Mouse (Mus musculus) olfactory bulb, adult 2 months (tissue): ENCODE results near the gene Pou2f2. TPM values are rescaled to one million over a fixed set of nuclear protein-coding genes. Genes with fewer than 3 reads are reported as not detected.
A peak's percentile ranks its signal among the peaks of the same experiment; 100 is the strongest.

ENCODE experiments used
- H3K27ac ChIP-seq: fragments of 200-500 bp; 2 replicates; pipeline ENCODE4 v1.5.1; 2012; ENCODE audit warnings: low read depth, low read length; ENCODE audit not compliant: insufficient read depth
- H3K4me1 ChIP-seq: fragments of 200-500 bp; 2 replicates; pipeline ENCODE4 v1.6.1; 2012; ENCODE audit warnings: low read length; ENCODE audit not compliant: control insufficient read depth, insufficient read depth
- H3K4me3 ChIP-seq: fragments of 200-500 bp; 2 replicates; pipeline ENCODE4 v1.5.1; 2012; ENCODE audit warnings: mild to moderate bottlenecking, low read depth, low read length, moderate library complexity; ENCODE audit not compliant: insufficient read depth
- CTCF ChIP-seq: fragments of 200-500 bp; IDR thresholded peaks from 2 replicates; pipeline ENCODE4 v1.5.1; 2012; ENCODE audit warnings: low read depth, mild to moderate bottlenecking, low read length, moderate library complexity; ENCODE audit not compliant: insufficient read depth
- POLR2A ChIP-seq: fragments of 200-500 bp; IDR thresholded peaks from 2 replicates; pipeline ENCODE4 v1.6.1; 2012; ENCODE audit warnings: mild to moderate bottlenecking, low read depth, low read length, moderate library complexity; ENCODE audit not compliant: insufficient read depth
- WGBS: fragments of 180-500 bp; shearing (Covaris S2); methylation state at CpG from one replicate; pipeline ENCODE4 v1.1.7; 2018; 5-methylcytosine and 5-hydroxymethylcytosine counted together
- polyA plus RNA-seq: library from polyadenylated mRNA; stranded (reverse); fragments of >200 nt; gene quantifications from 2 replicates; pipeline ENCODE4 v1.2.4, GENCODE M21; 2012; ENCODE audit warnings: low replicate concordance; ENCODE audit not compliant: missing spikeins, insufficient read depth, insufficient read length

Gene Pou2f2
- polyA plus RNA-seq, 1 experiment = not detected

DNA sequence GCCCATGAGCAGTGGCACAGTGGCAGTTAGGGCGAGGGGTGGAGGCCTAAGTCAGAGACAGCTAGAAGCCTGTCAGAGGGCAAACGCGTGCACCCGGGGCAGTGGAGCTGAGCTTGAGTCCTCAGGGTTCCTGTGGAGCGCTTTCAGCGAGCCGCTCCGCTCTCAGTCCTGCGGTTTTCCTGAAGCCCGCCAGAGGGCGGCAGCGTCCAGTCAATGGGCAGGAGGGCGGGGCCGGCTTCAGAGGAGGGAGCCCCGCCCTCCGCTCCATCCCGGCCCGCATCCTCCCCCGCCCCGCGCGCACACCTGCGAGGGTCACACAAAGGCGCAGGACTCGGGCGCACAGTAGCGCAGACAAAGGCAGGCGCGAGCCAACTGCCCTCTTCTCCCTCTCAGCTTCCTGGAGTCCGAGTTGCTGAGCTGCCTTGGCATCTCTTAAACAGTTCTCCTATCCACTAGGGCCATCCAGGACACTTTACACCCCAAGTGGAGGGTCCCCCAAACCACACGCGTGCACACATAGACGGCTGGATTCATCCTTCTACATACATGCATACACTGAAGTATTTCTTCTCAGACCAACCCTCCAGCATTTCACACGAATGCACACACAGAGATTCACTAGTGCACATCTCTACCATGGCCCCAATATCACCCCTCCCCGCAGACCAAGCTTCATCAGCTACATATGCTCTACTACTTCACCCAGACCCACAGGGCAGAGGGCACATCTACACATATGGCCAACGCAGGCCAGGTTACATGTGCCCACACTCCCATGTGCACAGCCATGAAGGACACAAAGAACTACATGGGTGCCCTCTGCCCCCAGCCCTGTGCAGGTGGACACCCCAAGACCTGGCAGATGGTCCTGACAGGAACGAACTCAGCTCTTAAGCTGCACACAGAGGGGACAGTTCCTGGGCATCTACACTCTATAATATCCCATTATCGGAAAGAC, 46.2 kb downstream of the Pou2f2 start:
- H3K27ac ChIP-seq = no peak overlapping the region
- WGBS = 9% methylated on average over 37 of the region's 38 CpGs
- H3K4me1 ChIP-seq = peaks cover 10% of the 10 kb centered on the region
- TF ChIP-seq POLR2A = no peak
- peak; percentile 96 for TF ChIP-seq CTCF
- peak overlapping the region; percentile 44 for H3K4me3 ChIP-seq

DNA sequence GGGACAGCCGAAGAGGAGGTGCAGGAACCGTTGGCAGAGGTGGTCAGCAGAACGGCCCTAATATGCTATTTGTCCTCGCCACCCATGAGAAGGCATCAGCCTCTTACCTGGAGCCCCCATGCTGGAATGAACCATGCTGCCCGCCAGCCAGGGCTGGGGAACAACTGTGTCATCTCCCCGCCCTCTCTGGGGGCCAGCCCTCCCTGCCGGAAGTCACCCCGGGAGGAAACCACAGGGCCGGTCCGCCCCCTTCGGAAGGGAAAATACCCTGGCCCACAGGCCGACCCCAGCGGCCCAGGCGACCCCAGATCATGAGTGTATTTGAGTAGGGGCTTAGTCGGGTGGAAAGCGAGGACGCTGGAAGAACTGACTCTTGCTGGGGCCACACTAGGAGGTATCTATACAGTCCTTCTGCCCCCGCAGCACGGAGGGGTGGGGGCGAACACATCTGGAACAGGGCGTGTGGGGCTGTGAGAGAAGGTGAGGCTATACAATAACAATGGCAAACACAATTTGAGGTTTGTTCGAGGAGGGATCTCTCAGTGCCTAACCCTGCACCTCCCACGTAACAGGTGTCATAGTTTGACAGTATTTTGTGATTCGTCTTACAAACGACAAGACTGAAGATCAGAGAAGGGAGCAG, 47.1 kb downstream of the Pou2f2 start:
- H3K27ac ChIP-seq = no peak overlapping the region
- no peak overlapping the region for H3K4me3 ChIP-seq
- WGBS = 16% methylated on average over 25 of the region's 25 CpGs
- no peak for TF ChIP-seq POLR2A
- TF ChIP-seq CTCF = no peak
- peaks cover 10% of the 10 kb centered on the region for H3K4me1 ChIP-seq

DNA sequence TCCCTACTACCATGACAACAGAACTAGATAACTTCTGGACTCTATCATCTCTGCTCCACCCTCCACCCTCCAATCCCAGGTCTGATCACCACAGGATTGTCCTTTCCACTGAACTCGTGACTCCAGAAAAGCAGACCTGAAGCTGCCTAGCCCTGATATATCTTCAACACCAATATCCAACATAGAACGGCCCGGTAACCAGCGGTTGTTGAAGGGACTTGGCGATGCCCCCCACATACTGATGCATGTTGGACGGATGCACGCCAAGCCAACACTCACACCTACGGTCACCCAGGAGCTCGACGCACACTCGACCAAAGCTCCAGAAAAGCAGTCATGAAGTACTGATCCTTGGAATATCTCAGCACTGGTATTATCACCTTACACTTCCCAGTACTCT, 48.3 kb downstream of the Pou2f2 start:
- peaks cover 10% of the 10 kb centered on the region for H3K4me1 ChIP-seq
- TF ChIP-seq CTCF (no peak), POLR2A (no peak)
- H3K4me3 ChIP-seq = no peak overlapping the region
- H3K27ac ChIP-seq = no peak overlapping the region
- 92% methylated on average over 11 of the region's 11 CpGs for WGBS

DNA sequence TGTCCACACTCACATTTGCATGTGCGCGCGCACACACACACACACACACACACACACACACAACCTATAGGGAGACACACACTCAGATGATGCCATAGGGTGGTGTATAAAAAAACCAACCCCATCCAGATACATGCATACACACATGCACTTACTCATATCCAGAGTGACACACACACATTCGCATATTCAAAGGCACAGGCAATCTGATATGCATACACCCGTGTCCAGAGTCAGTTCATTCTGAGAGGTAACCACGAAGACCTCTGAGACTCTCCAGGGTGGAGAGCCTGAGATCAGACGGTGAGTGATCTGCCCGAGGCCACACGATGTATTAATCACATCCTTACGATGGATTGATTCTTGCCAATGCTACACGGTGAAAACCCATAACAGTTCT, 49.0 kb downstream of the Pou2f2 start:
- H3K4me1 ChIP-seq = peaks cover 10% of the 10 kb centered on the region
- no peak overlapping the region for H3K4me3 ChIP-seq
- no peak overlapping the region for H3K27ac ChIP-seq
- WGBS = 88% methylated on average over 11 of the region's 11 CpGs
- TF ChIP-seq CTCF (no peak), POLR2A (no peak)

DNA sequence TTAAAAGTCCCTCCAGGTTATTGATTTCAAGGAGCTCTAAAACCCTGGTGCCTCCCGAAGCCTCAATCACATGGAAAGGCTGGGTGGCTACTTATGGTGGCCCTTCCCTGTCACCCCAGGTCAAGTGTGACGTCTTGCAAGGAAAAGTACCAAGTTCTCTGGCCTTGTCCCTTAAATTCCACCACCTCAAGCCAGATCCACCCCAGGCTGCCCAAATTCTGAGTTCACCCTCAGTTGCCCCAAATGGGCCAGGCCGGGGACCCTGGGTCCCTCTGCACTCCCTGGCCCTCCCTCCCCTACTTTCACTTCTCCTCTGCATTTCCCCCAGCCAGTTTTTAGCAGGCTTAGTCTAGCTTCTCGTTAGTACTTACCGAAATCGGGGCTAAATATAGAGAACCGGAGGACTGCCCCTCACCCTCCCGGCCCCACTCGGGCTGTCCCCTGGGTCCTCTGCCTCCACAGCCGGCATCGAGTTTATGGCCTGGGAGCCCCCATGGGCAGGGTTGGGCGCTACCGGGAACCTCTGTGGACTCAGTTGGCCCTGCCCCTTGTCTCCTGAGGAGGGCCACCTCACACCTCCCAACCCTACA, 50.0 kb downstream of the Pou2f2 start:
- WGBS = 56% methylated on average over 13 of the region's 13 CpGs
- no peak overlapping the region for H3K4me3 ChIP-seq
- peaks cover 10% of the 10 kb centered on the region for H3K4me1 ChIP-seq
- TF ChIP-seq CTCF = no peak
- TF ChIP-seq POLR2A = no peak
- H3K27ac ChIP-seq = no peak overlapping the region

DNA sequence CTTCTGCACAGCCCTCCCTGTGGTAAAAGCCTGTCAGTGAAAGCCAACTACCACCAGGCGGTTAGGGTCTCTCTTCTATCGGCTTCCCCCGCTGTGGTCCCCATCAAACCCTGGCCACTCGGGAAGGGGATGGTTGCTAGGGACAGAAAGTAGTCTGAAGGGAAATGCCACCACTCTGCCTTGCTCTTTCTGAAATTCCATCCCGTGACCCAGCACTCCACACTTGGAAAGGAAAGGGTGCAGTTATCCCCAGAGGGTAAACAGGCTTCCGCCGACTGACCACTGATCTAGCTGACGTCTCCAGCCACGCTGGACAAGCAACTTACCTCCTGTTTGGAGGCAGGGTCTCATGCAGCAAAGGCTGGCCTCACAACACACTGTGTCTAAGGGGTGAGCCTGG, 51.6 kb downstream of the Pou2f2 start:
- TF ChIP-seq CTCF = no peak
- TF ChIP-seq POLR2A = no peak
- no peak overlapping the region for H3K4me3 ChIP-seq
- 82% methylated on average over 9 of the region's 9 CpGs for WGBS
- no peak overlapping the region for H3K27ac ChIP-seq
- H3K4me1 ChIP-seq = peaks cover 7% of the 10 kb centered on the region

DNA sequence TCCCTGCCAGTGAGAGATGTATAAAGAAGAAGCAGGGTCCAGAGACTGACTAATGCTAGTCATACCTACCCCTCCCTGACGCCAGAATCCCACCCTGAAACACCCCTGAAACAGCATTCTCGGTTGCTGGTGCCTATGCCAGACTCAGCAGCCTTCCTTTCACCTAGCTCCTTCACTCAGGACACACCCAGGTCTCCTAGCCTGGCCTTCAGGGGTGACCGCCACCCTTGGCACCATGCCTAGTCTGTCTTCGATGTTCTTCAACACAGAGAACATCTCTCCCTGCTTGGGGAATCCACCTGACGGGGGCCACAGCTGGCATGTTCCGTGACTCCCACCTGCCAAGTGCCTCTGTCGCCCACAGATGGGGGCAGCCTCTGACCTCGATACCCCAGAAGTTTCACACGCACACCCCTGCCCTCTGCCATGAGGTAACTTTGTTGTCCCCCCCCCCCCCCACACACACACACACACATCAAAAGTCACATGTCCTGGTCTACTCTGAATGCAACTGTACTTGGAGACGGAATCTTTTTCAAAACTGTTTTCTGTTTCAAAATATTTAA, 53.7 kb downstream of the Pou2f2 start:
- no peak overlapping the region for H3K27ac ChIP-seq
- H3K4me3 ChIP-seq = no peak overlapping the region
- H3K4me1 ChIP-seq = peaks cover 18% of the 10 kb centered on the region
- 80% methylated on average over 10 of the region's 10 CpGs for WGBS
- no peak for TF ChIP-seq CTCF
- TF ChIP-seq POLR2A = no peak

DNA sequence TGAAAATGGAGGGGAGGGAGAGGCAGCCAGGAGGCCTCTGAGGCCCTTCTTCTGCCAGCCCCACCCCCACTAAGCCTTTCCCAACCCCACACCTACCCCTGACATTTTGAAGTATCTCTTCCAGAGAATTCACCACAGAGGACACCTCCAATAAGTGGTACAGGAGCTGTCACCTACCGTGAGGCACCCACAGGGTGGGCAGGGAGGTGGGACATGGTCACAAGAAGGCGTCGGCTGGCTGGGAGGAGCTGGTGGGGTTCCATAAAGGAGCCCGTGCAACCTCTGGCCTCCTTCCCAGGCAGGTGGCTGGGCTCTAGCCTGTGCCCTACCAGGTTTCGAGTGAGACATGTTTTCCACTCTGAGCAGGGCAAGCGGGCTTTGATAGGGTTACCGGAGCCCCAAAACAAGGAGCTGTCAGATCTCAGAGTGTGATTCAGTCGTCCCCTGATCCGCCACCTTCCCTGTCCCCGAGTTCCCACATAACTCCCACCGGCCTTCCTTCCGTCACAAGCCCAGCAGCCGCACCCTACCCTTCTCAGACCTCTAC, 58.2 kb downstream of the Pou2f2 start:
- Histone ChIP-seq H3K4me3 (no peak overlapping the region), H3K27ac (no peak overlapping the region), H3K4me1 (peaks cover 21% of the 10 kb centered on the region)
- WGBS = 73% methylated on average over 13 of the region's 13 CpGs
- TF ChIP-seq CTCF (no peak), POLR2A (no peak)
